Mouse (Mus musculus) heart, embryonic 12.5 days (tissue): Measurements from ENCODE around the gene Pcbd1. TPM values are rescaled to one million over a fixed set of nuclear protein-coding genes. Genes with fewer than 3 reads are reported as not detected.
A peak's percentile ranks its signal among the peaks of the same experiment; 100 is the strongest.

Experiments used
- ATAC-seq: fragments of 200-750 bp; cut with Nextera tagmentation; 2 replicates; pipeline ENCODE4 v1.8.0; 2017; ENCODE audit warnings: moderate TSS enrichment, moderate library complexity; ENCODE audit not compliant: insufficient number of reproducible peaks, low FRiP score
- H3K27ac ChIP-seq: fragments of 300-500 bp; sonication (generic); 2 replicates; pipeline ENCODE4 v1.5.1; 2016; ENCODE audit warnings: mild to moderate bottlenecking, moderate library complexity; ENCODE audit not compliant: poor library complexity, severe bottlenecking
- H3K27me3 ChIP-seq: fragments of 300-500 bp; sonication (generic); replicated peaks from 2 replicates; pipeline ENCODE4 v1.6.1; 2016; ENCODE audit warnings: mild to moderate bottlenecking, moderate library complexity
- H3K36me3 ChIP-seq: fragments of 300-500 bp; sonication (generic); 2 replicates; pipeline ENCODE4 v1.6.1; 2016; ENCODE audit warnings: mild to moderate bottlenecking, moderate library complexity
- H3K4me1 ChIP-seq: fragments of 300-500 bp; sonication (generic); replicated peaks from 2 replicates; pipeline ENCODE4 v1.6.1; 2016; ENCODE audit warnings: mild to moderate bottlenecking
- H3K4me2 ChIP-seq: fragments of 300-500 bp; sonication (generic); 2 replicates; pipeline ENCODE4 v1.6.1; 2016; ENCODE audit warnings: mild to moderate bottlenecking, moderate library complexity
- H3K4me3 ChIP-seq: fragments of 300-500 bp; sonication (generic); 2 replicates; pipeline ENCODE4 v1.5.1; 2016; ENCODE audit warnings: mild to moderate bottlenecking
- H3K9ac ChIP-seq: fragments of 300-500 bp; sonication (generic); 2 replicates; pipeline ENCODE4 v1.6.1; 2016; ENCODE audit warnings: mild to moderate bottlenecking, moderate library complexity
- H3K9me3 ChIP-seq: fragments of 300-500 bp; sonication (generic); replicated peaks from 2 replicates; pipeline ENCODE4 v1.6.1; 2016; ENCODE audit warnings: mild to moderate bottlenecking, moderate library complexity
- WGBS: fragments of 180-500 bp; shearing (Covaris S2); methylation state at CpG from one replicate; pipeline ENCODE4 v1.1.7; 2016; 5-methylcytosine and 5-hydroxymethylcytosine counted together
- polyA plus RNA-seq: library from polyadenylated mRNA; unstranded; fragments of >200 nt; fragmentation: Nextera tagmentation; extraction: Ambion mirVana; gene quantifications from 2 replicates; pipeline ENCODE4 v1.2.1, GENCODE M21; 2016

Pcbd1 gene
- polyA plus RNA-seq, 1 experiment from 2014 or later: 69.1 TPM

- Histone ChIP-seq H3K9ac (peak overlapping the region; percentile 44; the same call in 1 of the 2 replicates), H3K4me1 (peaks cover 36% of the 10 kb centered on the region), H3K4me2 (peak overlapping the region; percentile 50), H3K4me3 (0 out of 2 replicates have a peak overlapping the region, but pooled peaks have one; percentile 12), H3K36me3 (no peaks in the 10 kb centered on the region), H3K27ac (peak overlapping the region; percentile 67), H3K27me3 (no peaks in the 10 kb centered on the region), H3K9me3 (no peaks in the 10 kb centered on the region)
- ATAC-seq: peak; percentile 54
- 2% methylated on average over 8 of the region's 8 CpGs for WGBS
Observed at GRCm38 (mm10) chr10:61068436-61069192, 20.5 kb upstream of the Pcbd1 start.

DNA sequence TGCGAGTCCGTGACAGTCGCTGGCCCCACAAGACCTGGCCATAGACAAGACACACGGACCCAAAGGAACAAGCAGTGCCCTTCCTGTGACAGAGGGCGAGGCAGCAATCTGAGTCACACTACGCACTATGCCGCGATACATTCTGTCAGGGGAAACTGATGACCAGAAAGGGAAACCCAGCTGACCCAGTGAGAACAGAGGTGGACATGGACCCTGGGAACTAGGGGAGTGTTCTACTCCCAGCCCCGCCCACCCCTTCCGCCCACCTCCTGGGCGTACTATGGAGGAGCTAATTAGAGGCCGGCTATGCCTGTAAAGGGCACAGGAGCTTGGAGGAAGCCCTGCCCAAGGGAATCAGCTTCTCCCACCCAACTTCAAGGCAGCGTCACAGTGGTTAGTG lies 19.9 kb upstream of the Pcbd1 start:
- H3K4me3 ChIP-seq: peak overlapping the region; percentile 12; the same call in 1 of the 2 replicates
- 10% methylated on average over 13 of the region's 13 CpGs for WGBS

GRCm38 (mm10) chr10:61072324-61072723 lies 16.8 kb upstream of the Pcbd1 start:
- ATAC-seq: no peak
- H3K9me3 ChIP-seq: no peaks in the 10 kb centered on the region
- H3K27me3 ChIP-seq: no peaks in the 10 kb centered on the region
- H3K9ac ChIP-seq: no peak overlapping the region
- H3K27ac ChIP-seq: no peak overlapping the region
- no peaks in the 10 kb centered on the region for H3K36me3 ChIP-seq
- H3K4me1 ChIP-seq: peaks cover 16% of the 10 kb centered on the region
- WGBS: 13% methylated on average over 16 of the region's 16 CpGs
- H3K4me3 ChIP-seq: no peak overlapping the region
- H3K4me2 ChIP-seq: no peak overlapping the region

More for the DNA sequence above, 19.9 kb upstream of the Pcbd1 start:
- ATAC-seq: no peak
- peak overlapping the region; percentile 44; the same call in 1 of the 2 replicates for H3K9ac ChIP-seq
- H3K27me3 ChIP-seq: no peaks in the 10 kb centered on the region
- peak overlapping the region; percentile 67 for H3K27ac ChIP-seq
- peaks cover 36% of the 10 kb centered on the region for H3K4me1 ChIP-seq
- H3K4me2 ChIP-seq: peak overlapping the region; percentile 50
- no peaks in the 10 kb centered on the region for H3K36me3 ChIP-seq
- no peaks in the 10 kb centered on the region for H3K9me3 ChIP-seq

GRCm38 (mm10) chr10:61074643-61075042 lies 14.5 kb upstream of the Pcbd1 start:
- Histone ChIP-seq H3K4me1 (peaks cover 5% of the 10 kb centered on the region), H3K4me3 (no peak overlapping the region), H3K27me3 (no peaks in the 10 kb centered on the region), H3K36me3 (no peaks in the 10 kb centered on the region), H3K27ac (no peak overlapping the region), H3K4me2 (no peak overlapping the region), H3K9me3 (no peaks in the 10 kb centered on the region), H3K9ac (no peak overlapping the region)
- no peak for ATAC-seq
- 4% methylated on average over 1 of the region's 1 CpGs for WGBS

DNA sequence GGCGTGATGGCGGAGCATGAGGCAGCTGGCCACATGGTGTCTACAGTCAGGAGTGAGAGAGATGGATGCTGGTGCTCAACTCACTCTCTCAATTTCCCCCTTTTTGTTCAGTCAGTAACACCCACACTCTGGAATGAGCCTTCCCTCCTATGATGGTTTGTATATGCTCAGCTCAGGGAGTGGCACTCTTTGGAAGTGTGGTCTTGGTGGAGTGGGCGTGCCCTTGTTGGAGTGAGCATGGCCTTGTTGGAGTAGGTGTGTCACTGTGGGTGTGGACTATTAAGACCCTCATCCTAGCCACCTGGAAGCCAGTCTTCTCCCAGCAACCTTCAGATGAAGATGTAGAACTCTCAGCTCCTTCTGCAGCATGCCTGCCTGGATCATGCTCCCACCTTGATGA lies 13.5 kb upstream of the Pcbd1 start:
- H3K4me3 ChIP-seq: no peak overlapping the region
- ATAC-seq: no peak
- no peaks in the 10 kb centered on the region for H3K36me3 ChIP-seq
- H3K27ac ChIP-seq: no peak overlapping the region
- no peaks in the 10 kb centered on the region for H3K9me3 ChIP-seq
- peaks cover 8% of the 10 kb centered on the region; the same call in 1 of the 2 replicates for H3K4me1 ChIP-seq
- WGBS: 88% methylated on average over 3 of the region's 3 CpGs
- H3K27me3 ChIP-seq: no peaks in the 10 kb centered on the region
- no peak overlapping the region for H3K4me2 ChIP-seq
- H3K9ac ChIP-seq: no peak overlapping the region

GRCm38 (mm10) chr10:61080227-61080930 lies 8.8 kb upstream of the Pcbd1 start:
- 43% methylated on average over 14 of the region's 14 CpGs for WGBS
- Histone ChIP-seq H3K36me3 (no peaks in the 10 kb centered on the region), H3K4me2 (peak overlapping the region; percentile 40), H3K27ac (0 out of 2 replicates have a peak overlapping the region, but pooled peaks have one; percentile 18), H3K4me1 (peaks cover 9% of the 10 kb centered on the region; the same call in 1 of the 2 replicates), H3K4me3 (no peak overlapping the region), H3K9me3 (no peaks in the 10 kb centered on the region), H3K9ac (no peak overlapping the region), H3K27me3 (no peaks in the 10 kb centered on the region)
- ATAC-seq: peak; percentile 80

- H3K27me3 ChIP-seq: no peaks in the 10 kb centered on the region
- H3K4me1 ChIP-seq: peaks cover 9% of the 10 kb centered on the region; the same call in 1 of the 2 replicates
- no peak overlapping the region for H3K4me3 ChIP-seq
- no peak overlapping the region for H3K27ac ChIP-seq
- 71% methylated on average over 11 of the region's 11 CpGs for WGBS
- H3K9me3 ChIP-seq: no peaks in the 10 kb centered on the region
- H3K9ac ChIP-seq: no peak overlapping the region
- ATAC-seq: 0 out of 2 replicates have a peak, but pooled peaks have one; percentile 33
- no peaks in the 10 kb centered on the region for H3K36me3 ChIP-seq
- H3K4me2 ChIP-seq: no peak overlapping the region; the same call in 1 of the 2 replicates
Observed at GRCm38 (mm10) chr10:61080931-61081255, 8.2 kb upstream of the Pcbd1 start.

DNA sequence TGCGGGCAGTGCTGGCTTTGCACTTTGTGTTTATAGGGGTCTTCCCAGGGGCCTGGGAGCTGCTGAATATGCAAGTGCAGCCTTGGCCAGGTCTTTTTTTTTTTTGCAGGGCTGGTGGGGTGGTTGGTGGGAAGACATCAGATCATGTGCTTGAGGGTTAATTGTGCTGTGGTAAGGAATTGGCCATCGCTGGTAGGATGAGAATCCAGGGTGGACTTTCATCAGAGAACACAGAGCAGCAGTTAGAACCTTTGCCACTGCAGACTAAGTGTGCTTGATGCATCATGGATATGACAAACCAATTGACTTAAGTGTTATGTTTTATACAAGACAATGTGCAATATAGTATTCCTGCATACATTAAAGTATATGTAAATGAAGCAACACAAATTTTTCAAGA lies 3.8 kb upstream of the Pcbd1 start:
- Histone ChIP-seq H3K27me3 (no peaks in the 10 kb centered on the region), H3K9ac (no peak overlapping the region), H3K36me3 (no peaks in the 10 kb centered on the region), H3K9me3 (no peaks in the 10 kb centered on the region), H3K4me2 (no peak overlapping the region), H3K27ac (no peak overlapping the region), H3K4me3 (no peak overlapping the region), H3K4me1 (peaks cover 24% of the 10 kb centered on the region)
- WGBS: 86% methylated on average over 2 of the region's 2 CpGs
- ATAC-seq: no peak

- WGBS: 43% methylated on average over 3 of the region's 3 CpGs
- Histone ChIP-seq H3K36me3 (no peaks in the 10 kb centered on the region), H3K9me3 (no peaks in the 10 kb centered on the region)
Observed at GRCm38 (mm10) chr10:61086502-61086901, 2.6 kb upstream of the Pcbd1 start.

GRCm38 (mm10) chr10:61088468-61088867 lies 663 bp upstream of the Pcbd1 start:
- no peaks in the 10 kb centered on the region for H3K27me3 ChIP-seq
- H3K27ac ChIP-seq: 0 out of 2 replicates have a peak overlapping the region, but pooled peaks have one; percentile 69
- H3K36me3 ChIP-seq: no peaks in the 10 kb centered on the region; the same call in 1 of the 2 replicates
- H3K9ac ChIP-seq: no peak overlapping the region
- peaks cover 29% of the 10 kb centered on the region for H3K4me1 ChIP-seq
- H3K4me3 ChIP-seq: no peak overlapping the region
- 68% methylated on average over 3 of the region's 3 CpGs for WGBS
- no peak for ATAC-seq
- H3K4me2 ChIP-seq: no peak overlapping the region
- no peaks in the 10 kb centered on the region for H3K9me3 ChIP-seq

More at GRCm38 (mm10) chr10:61086502-61086901, 2.6 kb upstream of the Pcbd1 start:
- ATAC-seq: no peak
- Histone ChIP-seq H3K4me2 (no peak overlapping the region), H3K4me1 (peaks cover 21% of the 10 kb centered on the region), H3K27ac (no peak overlapping the region), H3K9ac (no peak overlapping the region), H3K4me3 (no peak overlapping the region), H3K27me3 (no peaks in the 10 kb centered on the region)

DNA sequence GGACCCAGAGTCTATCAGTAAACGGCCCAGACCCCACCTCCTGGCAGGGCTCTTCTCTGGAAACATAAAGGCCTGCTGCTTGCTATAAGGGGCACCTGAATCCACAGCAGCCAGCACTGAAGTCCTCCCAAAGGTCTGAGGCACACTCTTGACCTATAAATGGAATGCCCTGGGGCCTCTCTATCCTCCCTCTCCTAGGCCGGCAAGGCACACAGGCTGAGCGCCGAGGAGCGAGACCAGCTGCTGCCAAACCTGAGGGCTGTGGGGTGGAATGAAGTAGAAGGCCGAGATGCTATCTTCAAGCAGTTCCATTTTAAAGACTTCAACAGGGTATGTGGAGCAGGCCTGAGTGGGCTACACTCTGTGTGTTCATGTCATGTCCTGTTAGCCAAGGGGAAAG lies 2.7 kb downstream of the Pcbd1 start:
- Histone ChIP-seq H3K4me3 (no peak overlapping the region), H3K9me3 (no peaks in the 10 kb centered on the region), H3K4me2 (no peak overlapping the region), H3K4me1 (peaks cover 29% of the 10 kb centered on the region), H3K27ac (no peak overlapping the region), H3K9ac (no peak overlapping the region), H3K36me3 (peaks cover 18% of the 10 kb centered on the region), H3K27me3 (no peaks in the 10 kb centered on the region)
- no peak for ATAC-seq
- 39% methylated on average over 6 of the region's 6 CpGs for WGBS
